Mouse (Mus musculus) right cerebral cortex, postnatal 25 days (tissue): Measurements from ENCODE around the gene Ltc4s.

Experiments used
- DNase-seq: peaks from one replicate; pipeline ENCODE4 v3.0.0; 2022

Ltc4s gene

GRCm38 (mm10) chr11:50223783-50224662 is 14.4 kb downstream of the Ltc4s start:
- peak; percentile 23 for DNase-seq

- no peak for DNase-seq
Observed at GRCm38 (mm10) chr11:50222559-50223276, 15.7 kb downstream of the Ltc4s start.

GRCm38 (mm10) chr11:50219833-50220232 is 18.6 kb downstream of the Ltc4s start:
- DNase-seq = no peak

- no peak for DNase-seq
Observed at GRCm38 (mm10) chr11:50217811-50218210, 20.6 kb downstream of the Ltc4s start.

DNA sequence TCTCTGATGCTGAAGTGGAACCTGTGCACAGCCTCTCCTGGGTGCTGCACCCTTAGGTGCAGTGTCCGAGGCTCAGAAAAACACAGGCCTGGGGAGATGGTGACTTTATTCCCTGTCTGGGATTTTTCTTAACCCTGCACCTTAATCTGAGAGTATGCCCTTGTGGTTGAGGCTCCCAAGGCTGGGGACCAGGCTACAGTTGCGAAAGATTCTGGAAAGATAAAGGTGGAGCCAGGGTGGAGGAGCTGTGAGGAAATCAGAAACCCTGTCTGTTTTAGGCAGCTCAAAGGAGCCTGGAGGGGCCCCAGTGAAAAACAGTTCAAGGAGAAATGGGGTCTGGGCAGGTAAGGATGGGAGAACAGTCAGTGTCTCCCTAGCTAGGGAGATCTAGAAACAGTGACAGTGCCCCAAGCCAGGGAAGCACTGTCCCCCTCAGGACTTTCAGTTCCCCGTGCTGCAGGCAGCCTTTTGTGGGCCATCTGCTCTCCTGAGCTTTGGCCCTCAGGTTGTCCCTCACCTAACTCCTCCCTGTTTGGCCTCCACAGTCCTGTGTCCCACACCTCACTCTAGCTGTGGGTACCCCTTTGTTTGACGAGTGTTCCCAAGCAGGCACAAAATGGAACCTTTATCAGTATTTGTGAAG is 21.6 kb downstream of the Ltc4s start:
- no peak for DNase-seq

DNA sequence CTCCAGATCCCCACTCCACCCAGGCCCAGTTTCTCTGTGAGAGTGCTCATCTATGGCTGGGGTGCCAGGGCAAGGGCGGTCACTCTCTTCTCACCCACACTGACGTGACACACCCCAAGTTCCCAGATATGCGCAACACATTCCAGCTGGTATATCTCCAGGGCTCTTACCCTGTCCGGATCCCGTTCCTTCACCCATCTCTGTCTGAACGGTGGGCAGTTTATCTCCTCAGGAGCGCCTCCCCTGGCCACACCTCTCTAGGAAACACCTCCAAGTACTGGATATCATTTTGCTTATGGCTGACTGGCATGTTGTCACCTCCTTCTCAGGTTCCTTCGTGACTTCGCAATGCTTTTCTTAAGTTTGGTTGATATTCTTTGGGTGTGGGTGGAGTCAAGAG is 22.8 kb downstream of the Ltc4s start:
- no peak for DNase-seq

DNA sequence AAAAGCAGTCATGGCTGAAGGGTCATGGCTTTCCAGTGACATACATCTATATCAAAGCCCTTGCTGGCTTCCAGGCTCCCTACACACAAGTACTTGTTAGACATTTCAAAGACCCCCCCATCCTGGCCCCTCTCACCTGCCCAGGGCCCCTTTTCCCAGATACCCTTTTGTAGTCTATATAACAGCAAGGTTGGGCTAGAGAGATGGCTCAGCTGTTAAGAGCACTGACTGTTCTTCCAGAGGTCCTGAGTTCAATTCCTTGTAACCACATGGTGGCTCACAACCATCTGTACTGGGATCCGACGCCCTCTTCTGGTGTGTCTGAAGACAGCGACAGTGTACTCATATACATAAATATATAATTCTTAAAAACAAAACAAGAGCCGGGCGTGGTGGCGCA is 23.8 kb downstream of the Ltc4s start:
- DNase-seq = no peak

DNA sequence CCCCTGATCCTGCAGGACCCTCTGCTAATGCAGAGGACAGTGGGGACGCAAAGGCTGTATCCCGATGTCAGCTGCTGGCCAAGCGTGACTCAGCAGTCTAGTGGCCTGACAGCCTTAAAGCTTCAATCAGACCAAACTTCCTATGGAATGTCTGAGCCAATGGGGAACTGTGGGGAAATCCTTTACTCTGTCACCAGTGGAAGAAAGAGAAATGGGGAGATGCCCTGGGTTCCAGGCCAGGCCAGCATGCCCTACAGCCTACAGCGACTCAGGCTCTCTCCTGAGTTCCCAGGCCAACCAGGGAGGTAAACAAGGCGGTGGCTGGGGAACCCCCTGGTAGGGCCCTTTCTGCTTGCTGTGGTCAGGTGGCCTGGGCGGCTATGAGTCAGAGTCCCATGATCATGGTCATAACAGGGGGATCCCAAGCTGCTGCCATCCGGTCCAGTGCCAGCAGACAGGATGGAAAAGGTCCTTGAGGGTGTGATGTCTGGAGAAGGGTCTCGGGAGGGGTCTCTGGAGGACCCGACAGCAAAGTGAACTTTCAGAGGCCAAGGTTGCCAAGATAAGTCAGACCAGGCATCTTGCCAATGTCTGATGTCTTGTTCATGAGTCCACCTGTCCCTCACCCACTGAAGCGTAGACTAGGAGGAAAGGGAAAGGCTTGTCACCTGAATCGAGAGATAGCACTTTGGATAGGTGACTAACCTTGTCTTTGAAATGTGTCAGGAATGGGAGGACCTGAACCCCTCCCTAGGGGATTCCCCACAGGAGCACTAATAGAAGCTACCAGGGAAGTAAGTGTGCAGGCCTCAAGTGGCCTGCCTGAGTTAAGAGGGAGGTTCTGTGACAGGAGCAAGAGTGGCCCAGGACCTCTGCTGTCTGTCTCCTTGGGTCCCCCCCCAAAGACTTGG is 25.3 kb downstream of the Ltc4s start:
- no peak for DNase-seq

- no peak for DNase-seq
Observed at GRCm38 (mm10) chr11:50212060-50212739, 26.2 kb downstream of the Ltc4s start.

GRCm38 (mm10) chr11:50211322-50212059 is 26.9 kb downstream of the Ltc4s start:
- DNase-seq = no peak

GRCm38 (mm10) chr11:50210505-50211151 is 27.8 kb downstream of the Ltc4s start, which contains the start of the genes Sqstm1 and Mgat4b:
Gene Sqstm1 (minus strand): TSS chr11:50210827.
Gene Mgat4b (plus strand): TSS chr11:50210890.
- peak; percentile 85 for DNase-seq

GRCm38 (mm10) chr11:50210101-50210504 is 28.3 kb downstream of the Ltc4s start:
- DNase-seq = peak; percentile 78

- DNase-seq = no peak
Observed at GRCm38 (mm10) chr11:50208039-50208438, 30.4 kb downstream of the Ltc4s start.

DNA sequence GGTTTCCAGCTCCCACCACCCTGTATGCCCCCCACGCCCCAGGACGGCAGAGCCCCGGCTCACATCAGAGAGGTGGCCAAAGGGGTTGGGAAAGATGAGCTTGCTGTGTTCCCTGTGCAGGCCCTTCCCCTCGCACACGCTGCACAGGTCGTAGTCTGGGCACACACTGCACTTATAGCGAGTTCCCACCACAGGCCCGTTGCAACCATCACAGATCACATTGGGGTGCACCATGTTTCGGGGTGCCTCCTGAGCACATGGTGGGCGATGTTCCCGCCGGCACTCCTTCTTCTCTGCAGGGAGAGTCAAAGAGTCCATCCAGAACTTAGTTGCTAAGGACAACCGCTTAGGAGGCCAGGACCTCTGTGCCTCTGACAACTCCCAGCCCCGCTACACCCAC is 31.1 kb downstream of the Ltc4s start:
- DNase-seq = no peak

- DNase-seq = no peak
Observed at GRCm38 (mm10) chr11:50206037-50206436, 32.4 kb downstream of the Ltc4s start.

DNA sequence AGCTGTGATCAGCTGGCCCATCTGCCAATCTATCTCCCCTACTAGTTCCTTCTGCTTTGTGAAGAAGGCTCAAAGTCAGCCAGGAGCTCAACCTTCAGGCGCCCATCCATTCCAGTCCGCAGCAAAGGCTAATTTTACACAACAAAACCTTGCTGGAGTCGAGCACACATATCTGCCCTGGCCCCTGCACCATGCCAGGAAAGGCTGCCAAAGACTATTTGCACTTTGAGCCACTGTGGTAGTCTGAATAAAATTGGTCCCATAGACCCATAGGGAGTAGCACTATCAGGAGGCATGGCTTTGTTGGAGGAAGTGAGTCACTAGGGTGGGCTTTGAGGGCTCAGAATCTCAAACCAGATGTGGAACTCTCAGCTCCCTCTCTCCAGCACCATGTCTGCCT is 33.0 kb downstream of the Ltc4s start:
- no peak for DNase-seq

GRCm38 (mm10) chr11:50203302-50203827 is 35.1 kb downstream of the Ltc4s start:
- DNase-seq = no peak

- no peak for DNase-seq
Observed at GRCm38 (mm10) chr11:50201590-50201989, 36.8 kb downstream of the Ltc4s start.

- DNase-seq = no peak
Observed at GRCm38 (mm10) chr11:50200613-50201012, 37.8 kb downstream of the Ltc4s start.

DNA sequence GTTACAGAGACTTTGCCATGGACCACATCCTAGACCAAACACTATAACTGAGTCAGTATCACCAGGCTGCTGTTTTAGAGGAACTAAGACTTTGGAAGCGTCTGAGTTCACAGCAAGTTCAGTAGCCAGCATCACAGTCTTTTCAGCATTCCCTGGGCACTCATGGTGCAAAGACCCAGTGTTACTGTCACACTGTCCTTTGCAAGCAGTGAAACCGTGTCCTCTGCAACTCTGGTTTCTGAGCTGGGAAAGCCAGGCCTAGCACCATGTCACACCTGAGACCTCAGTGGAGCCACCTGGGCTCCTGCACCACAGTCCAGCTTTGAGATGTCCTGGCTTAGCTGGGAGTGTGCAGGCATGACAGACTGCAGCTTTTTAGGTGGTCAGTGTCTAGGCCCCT is 39.5 kb downstream of the Ltc4s start:
- no peak for DNase-seq
